Mouse (Mus musculus) forebrain, embryonic 11.5 days (tissue): ENCODE results near the gene Hnrnpm. TPM values are rescaled to one million over a fixed set of nuclear protein-coding genes. Genes with fewer than 3 reads are reported as not detected.

ENCODE experiments used
- ATAC-seq: fragments of 200-750 bp; cut with Nextera tagmentation; replicated peaks from 2 replicates; pipeline ENCODE4 v1.8.0; 2017; ENCODE audit warnings: moderate TSS enrichment; ENCODE audit not compliant: low FRiP score
- DNase-seq: peaks from one replicate; pipeline ENCODE4 v3.0.0-alpha.2; 2017; ENCODE audit warnings: low spot score
- H3K27ac ChIP-seq: fragments of 300-500 bp; sonication (generic); 2 replicates; pipeline ENCODE4 v1.5.1; 2014; ENCODE audit warnings: low read depth, low read length
- H3K27me3 ChIP-seq: fragments of 300-500 bp; sonication (generic); 2 replicates; pipeline ENCODE4 v1.6.1; 2014; ENCODE audit warnings: mild to moderate bottlenecking, low read length, mixed read lengths; ENCODE audit not compliant: control insufficient read depth, insufficient read depth
- H3K36me3 ChIP-seq: fragments of 300-500 bp; sonication (generic); 2 replicates; pipeline ENCODE4 v1.6.1; 2014; ENCODE audit warnings: mild to moderate bottlenecking, low read length, moderate library complexity, mixed read lengths; ENCODE audit not compliant: control insufficient read depth, insufficient read depth
- H3K4me1 ChIP-seq: fragments of 300-500 bp; sonication (generic); replicated peaks from 2 replicates; pipeline ENCODE4 v1.6.1; 2014; ENCODE audit warnings: low read length, mixed read lengths; ENCODE audit not compliant: control insufficient read depth, insufficient read depth
- H3K4me2 ChIP-seq: fragments of 300-500 bp; sonication (generic); 2 replicates; pipeline ENCODE4 v1.6.1; 2014; ENCODE audit warnings: low read depth, mild to moderate bottlenecking, low read length, moderate library complexity, mixed read lengths; ENCODE audit not compliant: severe bottlenecking
- H3K4me3 ChIP-seq: fragments of 300-500 bp; sonication (generic); 2 replicates; pipeline ENCODE4 v1.5.1; 2014; ENCODE audit warnings: low read depth, low read length
- H3K9ac ChIP-seq: fragments of 300-500 bp; sonication (generic); 2 replicates; pipeline ENCODE4 v1.6.1; 2014; ENCODE audit warnings: low read length
- H3K9me3 ChIP-seq: fragments of 300-500 bp; sonication (generic); 2 replicates; pipeline ENCODE4 v1.6.1; 2016; ENCODE audit warnings: low read length, mixed read lengths; ENCODE audit not compliant: control insufficient read depth
- WGBS: fragments of 180-500 bp; shearing (Covaris S2); extraction: QIAGEN DNeasy Blood & Tissue Kit; methylation state at CpG from one replicate; pipeline ENCODE4 v1.1.7; 2014; 5-methylcytosine and 5-hydroxymethylcytosine counted together
- polyA plus RNA-seq: library from polyadenylated mRNA; unstranded; fragments of >200 nt; fragmentation: Nextera tagmentation; extraction: Ambion mirVana; gene quantifications from 2 replicates; pipeline ENCODE4 v1.2.1, GENCODE M21; 2014

The Hnrnpm gene
- polyA plus RNA-seq, 1 experiment from 2014 or later = 590 TPM

DNA sequence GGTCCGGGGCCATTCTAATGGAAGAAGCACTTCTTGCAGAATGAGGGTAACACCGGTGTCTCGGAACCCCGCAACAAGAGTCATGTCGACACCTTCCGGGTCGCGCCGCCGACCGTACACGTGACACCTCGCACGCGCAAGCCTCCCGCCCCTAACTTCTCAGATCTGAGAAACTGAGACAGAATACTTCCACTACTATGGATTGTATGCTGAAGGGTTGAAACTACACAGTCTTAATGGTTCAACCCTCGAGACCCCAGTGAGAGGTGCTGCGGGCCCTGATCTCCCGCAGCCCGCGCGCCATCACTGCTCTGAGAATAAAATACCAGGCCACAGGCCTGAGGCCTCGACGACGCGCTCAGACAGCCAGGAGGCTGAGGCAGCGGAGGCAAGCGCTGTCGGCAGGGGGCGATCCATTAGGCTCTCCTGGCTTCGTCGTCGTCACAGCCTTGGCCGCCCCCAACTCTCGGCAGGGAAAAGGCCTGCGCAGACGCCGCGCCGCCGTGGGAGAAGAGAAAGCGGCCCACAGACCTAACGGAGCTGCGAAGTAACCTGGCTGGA is 1.9 kb downstream of the Hnrnpm start:
- no peaks in the 10 kb centered on the region for H3K9me3 ChIP-seq
- under 1% methylated on average over 44 of the region's 44 CpGs for WGBS
- H3K36me3 ChIP-seq = no peaks in the 10 kb centered on the region
- peak overlapping the region; percentile 64 for H3K4me3 ChIP-seq
- H3K4me2 ChIP-seq = peak overlapping the region; percentile 96
- H3K27me3 ChIP-seq = no peaks in the 10 kb centered on the region
- DNase-seq (peak; percentile 78), ATAC-seq (peak; percentile 83)
- H3K4me1 ChIP-seq = peaks cover 10% of the 10 kb centered on the region
- H3K9ac ChIP-seq = peak overlapping the region; percentile 99
- peak overlapping the region; percentile 78 for H3K27ac ChIP-seq

DNA sequence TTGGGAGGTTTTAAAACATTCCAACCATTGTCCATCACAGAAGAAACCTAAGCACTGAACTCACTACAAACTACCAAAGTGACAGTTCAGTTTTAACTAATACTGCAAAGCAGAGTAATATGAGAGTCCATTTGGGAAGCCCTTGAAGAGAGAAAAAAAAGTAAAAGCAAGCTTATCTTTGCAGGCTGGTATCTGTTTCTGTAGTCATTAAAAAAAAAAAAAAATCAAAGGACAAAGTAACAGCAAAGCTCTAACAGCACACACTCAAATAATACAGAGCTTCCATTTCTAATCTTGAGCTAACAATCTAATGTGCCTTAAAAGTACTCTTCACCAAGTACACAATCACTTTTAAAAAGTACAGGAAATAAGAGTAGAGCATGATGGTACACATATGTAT is 4.9 kb downstream of the Hnrnpm start:
- H3K4me1 ChIP-seq = peaks cover 10% of the 10 kb centered on the region
- H3K36me3 ChIP-seq = no peaks in the 10 kb centered on the region; the same call in 1 of the 2 replicates
- no peak overlapping the region for H3K27ac ChIP-seq
- H3K27me3 ChIP-seq = no peaks in the 10 kb centered on the region
- no peak overlapping the region for H3K4me3 ChIP-seq
- DNase-seq (no peak), ATAC-seq (no peak)
- peak overlapping the region; percentile 21; the same call in 1 of the 2 replicates for H3K4me2 ChIP-seq
- H3K9ac ChIP-seq = no peak overlapping the region
- H3K9me3 ChIP-seq = no peaks in the 10 kb centered on the region

DNA sequence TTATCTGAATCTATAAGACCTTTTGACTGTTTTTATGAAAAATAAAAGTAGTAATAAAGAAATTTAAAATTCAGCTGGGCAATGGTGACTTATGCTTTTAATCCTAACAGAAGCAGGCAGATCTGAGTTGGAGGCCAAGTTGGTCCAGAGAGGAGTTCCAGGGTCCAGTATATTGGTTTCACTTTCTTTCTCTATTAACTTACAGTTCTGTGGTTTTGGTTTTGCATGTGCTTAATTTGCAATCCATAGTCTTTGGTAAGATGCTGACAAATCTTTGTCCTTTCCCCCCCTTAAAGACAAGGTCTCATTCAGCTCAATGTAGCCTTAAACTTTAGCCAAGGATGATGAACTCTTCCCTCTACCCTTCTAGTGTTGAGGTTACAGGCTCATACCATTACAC is 7.9 kb downstream of the Hnrnpm start:
- H3K9ac ChIP-seq = no peak overlapping the region
- no peak overlapping the region for H3K4me2 ChIP-seq
- ATAC-seq (no peak), DNase-seq (no peak)
- H3K27ac ChIP-seq = no peak overlapping the region
- H3K4me3 ChIP-seq = no peak overlapping the region
- peaks cover 3% of the 10 kb centered on the region; the same call in 1 of the 2 replicates for H3K36me3 ChIP-seq
- H3K9me3 ChIP-seq = no peaks in the 10 kb centered on the region
- no peaks in the 10 kb centered on the region for H3K27me3 ChIP-seq
- H3K4me1 ChIP-seq = peaks cover 8% of the 10 kb centered on the region

DNA sequence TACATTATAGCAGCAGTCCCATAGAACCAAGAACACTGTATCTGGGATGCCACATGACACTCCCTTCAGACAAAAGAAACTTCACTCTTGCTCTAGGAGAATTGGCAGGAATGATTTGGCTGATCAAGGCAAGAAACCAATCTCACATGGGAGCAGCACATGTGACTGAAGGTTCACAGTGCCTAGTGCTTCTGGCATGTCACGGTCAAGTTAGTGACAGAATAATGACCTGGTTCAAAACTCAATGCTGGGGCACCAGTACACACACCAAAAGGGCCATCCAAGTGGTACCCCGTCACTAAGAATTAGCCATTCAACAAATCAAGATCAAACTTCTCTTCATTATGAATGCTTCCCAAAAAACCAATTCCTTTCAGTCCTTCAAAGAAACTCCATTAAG is 10.6 kb downstream of the Hnrnpm start:
- H3K4me1 ChIP-seq = no peaks in the 10 kb centered on the region
- no peak overlapping the region for H3K4me3 ChIP-seq
- H3K9me3 ChIP-seq = no peaks in the 10 kb centered on the region
- no peak overlapping the region for H3K27ac ChIP-seq
- peaks cover 3% of the 10 kb centered on the region; the same call in 1 of the 2 replicates for H3K36me3 ChIP-seq
- ATAC-seq (no peak), DNase-seq (no peak)
- H3K9ac ChIP-seq = no peak overlapping the region
- H3K27me3 ChIP-seq = no peaks in the 10 kb centered on the region
- WGBS = 94% methylated on average over 2 of the region's 2 CpGs
- no peak overlapping the region for H3K4me2 ChIP-seq

DNA sequence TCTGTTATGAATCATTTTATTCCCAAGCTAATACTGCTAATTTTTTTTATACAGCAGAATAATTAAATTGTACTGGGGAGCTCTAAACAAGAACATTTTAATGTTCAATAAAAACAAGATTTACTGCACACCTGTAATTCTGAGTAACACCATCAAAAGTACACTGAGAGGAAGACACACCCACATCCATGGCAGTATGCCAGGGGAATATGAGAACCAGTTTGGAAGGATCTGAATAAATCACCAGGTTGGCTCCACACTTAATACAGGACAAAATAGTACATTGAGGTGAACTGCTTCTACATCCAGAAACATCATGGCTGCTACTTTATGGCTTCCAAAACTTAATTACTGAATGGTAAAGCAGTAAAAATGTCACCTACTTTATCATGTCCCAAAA is 11.2 kb downstream of the Hnrnpm start:
- H3K4me2 ChIP-seq = no peak overlapping the region
- no peak overlapping the region for H3K9ac ChIP-seq
- DNase-seq (no peak), ATAC-seq (no peak)
- no peaks in the 10 kb centered on the region for H3K4me1 ChIP-seq
- H3K27me3 ChIP-seq = no peaks in the 10 kb centered on the region
- no peak overlapping the region for H3K4me3 ChIP-seq
- no peaks in the 10 kb centered on the region for H3K9me3 ChIP-seq
- H3K27ac ChIP-seq = no peak overlapping the region
- H3K36me3 ChIP-seq = peaks cover 3% of the 10 kb centered on the region; the same call in 1 of the 2 replicates

DNA sequence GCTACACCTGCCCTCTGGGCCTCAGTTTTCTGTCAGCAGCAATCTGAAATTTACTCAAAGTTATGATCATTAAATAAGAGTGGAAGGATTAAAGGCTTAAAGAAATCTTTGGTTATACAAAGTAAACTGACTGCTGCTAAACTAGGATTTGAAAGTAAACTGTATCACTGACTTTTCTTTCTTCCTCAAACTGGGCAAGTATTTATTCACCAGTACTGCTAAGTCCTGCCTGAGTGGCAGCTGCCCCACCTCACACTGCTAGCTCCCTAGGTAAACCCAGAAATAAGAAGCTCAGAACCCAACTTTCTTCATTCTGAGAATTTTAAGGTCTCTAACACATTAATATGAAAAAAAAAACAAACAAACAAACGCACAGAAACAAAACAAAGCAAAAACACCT is 12.8 kb downstream of the Hnrnpm start:
- no peak for ATAC-seq
- Histone ChIP-seq H3K27me3 (no peaks in the 10 kb centered on the region), H3K9me3 (no peaks in the 10 kb centered on the region), H3K36me3 (peaks cover 3% of the 10 kb centered on the region; the same call in 1 of the 2 replicates), H3K9ac (no peak overlapping the region), H3K27ac (no peak overlapping the region), H3K4me2 (no peak overlapping the region), H3K4me1 (no peaks in the 10 kb centered on the region), H3K4me3 (no peak overlapping the region)
- WGBS = 86% methylated on average over 1 of the region's 1 CpGs
- no peak for DNase-seq

DNA sequence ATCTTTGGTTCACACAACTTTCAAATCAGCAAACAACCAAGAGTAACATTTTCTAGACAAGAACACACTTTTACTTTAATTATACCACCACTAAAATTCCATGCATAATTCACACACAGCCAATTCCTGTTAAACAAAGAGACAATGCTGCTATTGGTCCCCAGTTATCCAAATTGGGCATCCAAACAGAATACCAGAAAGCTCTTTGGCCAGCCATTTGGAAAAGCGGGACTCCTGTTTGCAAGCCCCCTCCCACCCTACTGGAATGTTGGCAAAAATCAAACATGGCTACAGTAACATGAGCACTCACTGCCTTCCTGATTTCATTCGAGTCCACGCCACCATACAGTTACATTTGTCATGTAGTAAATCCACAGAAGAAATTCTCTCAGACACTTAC is 17.0 kb downstream of the Hnrnpm start:
- no peaks in the 10 kb centered on the region for H3K4me1 ChIP-seq
- H3K9ac ChIP-seq = no peak overlapping the region
- 91% methylated on average over 3 of the region's 3 CpGs for whole genome bisulfite sequencing
- no peaks in the 10 kb centered on the region for H3K9me3 ChIP-seq
- H3K27ac ChIP-seq = no peak overlapping the region
- DNase-seq = no peak
- no peak for ATAC-seq
- H3K36me3 ChIP-seq = peaks cover 4% of the 10 kb centered on the region
- no peak overlapping the region for H3K4me3 ChIP-seq
- H3K27me3 ChIP-seq = no peaks in the 10 kb centered on the region
- no peak overlapping the region for H3K4me2 ChIP-seq

DNA sequence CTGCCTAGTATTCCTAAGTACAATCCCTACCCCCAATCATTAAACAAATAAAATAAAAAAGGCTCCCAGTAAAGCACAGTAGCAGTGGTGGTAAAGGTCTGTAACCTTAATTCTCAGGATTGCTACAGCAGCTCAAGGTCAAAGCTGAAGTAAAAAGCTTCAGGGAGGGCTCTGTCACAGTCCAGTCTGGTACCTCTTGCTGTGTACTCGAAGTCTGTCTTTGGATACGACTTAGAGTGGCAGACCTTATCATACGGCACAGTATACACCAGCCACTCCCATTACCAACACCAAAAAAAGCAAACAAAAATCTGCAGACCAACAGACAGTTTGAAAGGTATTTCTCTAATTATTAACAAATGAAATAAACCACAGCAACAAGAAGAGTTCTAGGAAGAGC is 19.8 kb downstream of the Hnrnpm start:
- no peak overlapping the region for H3K4me2 ChIP-seq
- H3K4me3 ChIP-seq = no peak overlapping the region
- ATAC-seq (no peak), DNase-seq (no peak)
- H3K9ac ChIP-seq = no peak overlapping the region
- H3K27me3 ChIP-seq = no peaks in the 10 kb centered on the region
- H3K9me3 ChIP-seq = no peaks in the 10 kb centered on the region
- H3K4me1 ChIP-seq = no peaks in the 10 kb centered on the region
- H3K27ac ChIP-seq = no peak overlapping the region
- WGBS = 85% methylated on average over 3 of the region's 3 CpGs
- peaks cover 13% of the 10 kb centered on the region for H3K36me3 ChIP-seq

DNA sequence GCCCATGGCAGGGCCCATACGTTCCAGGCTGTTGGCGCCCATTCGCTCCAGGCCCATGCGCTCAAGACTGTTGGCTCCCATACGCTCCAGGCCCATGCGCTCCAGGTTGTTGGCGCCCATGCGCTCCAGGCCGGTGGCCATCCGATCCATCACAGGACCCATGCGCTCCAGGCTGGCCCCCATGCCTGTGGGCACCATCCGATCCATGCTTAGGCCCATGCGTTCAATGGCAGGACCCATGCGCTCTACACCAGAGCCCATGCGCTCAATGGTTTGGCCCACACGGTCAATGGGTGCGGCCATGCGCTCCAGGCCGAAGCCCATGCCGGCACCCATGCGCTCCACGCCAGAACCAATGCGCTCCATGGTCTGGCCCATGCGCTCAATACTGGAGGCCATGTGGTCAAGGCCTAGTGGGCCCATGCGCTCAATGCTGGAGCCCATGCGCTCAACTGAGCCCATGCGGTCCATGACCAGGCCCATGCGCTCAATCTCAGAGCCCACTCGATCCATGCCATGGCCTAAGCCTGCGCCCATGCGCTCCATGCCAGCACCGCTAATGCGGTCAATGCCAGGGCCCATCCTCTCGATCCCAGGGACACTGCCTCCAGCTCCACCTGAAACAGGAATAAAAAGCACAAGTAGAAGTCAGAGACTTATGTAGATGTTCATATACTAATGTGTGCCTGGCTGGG is 36.7 kb downstream of the Hnrnpm start:
- Histone ChIP-seq H3K36me3 (peaks cover 25% of the 10 kb centered on the region; the same call in 1 of the 2 replicates), H3K4me2 (no peak overlapping the region)
- no peak; the same call in 1 of the 2 replicates for ATAC-seq

More for the DNA sequence above, 36.7 kb downstream of the Hnrnpm start:
- Histone ChIP-seq H3K9ac (no peak overlapping the region), H3K27me3 (no peaks in the 10 kb centered on the region), H3K27ac (no peak overlapping the region), H3K4me1 (no peaks in the 10 kb centered on the region), H3K9me3 (no peaks in the 10 kb centered on the region), H3K4me3 (no peak overlapping the region)
- 98% methylated on average over 34 of the region's 34 CpGs for WGBS
- DNase-seq = peak; percentile 51
